Mouse (Mus musculus): ENCODE measurements around the gene Gpr179.
"Not testable (repeated sequence)": the region's sequence is repeated elsewhere in the genome, so short reads cannot be mapped to it uniquely, and the experiment has no call there.

The Gpr179 gene

DNA sequence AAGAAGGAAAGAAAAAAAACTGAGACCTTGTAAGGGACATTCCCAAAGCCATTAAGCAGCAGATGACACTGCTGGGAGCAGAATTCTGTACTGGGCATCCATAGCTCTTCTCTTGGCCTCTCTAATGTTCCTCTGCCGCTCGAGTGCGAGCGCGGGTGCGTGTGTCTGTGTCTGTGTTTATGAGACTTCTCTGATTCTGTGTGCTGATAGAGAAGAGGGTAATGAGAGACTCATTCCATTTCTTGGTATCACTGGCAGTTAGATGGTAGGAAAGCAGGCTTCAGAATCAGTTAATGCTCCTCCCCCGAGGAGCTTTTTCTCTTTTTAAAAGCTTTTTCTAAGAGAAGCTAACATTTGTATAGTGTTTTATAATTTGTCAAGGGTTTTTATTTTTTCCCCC lies 3.4 kb upstream of the Gpr179 start:
- no peak for DNase-seq (ENCODE audit: low spot score in 2 of 2)

DNA sequence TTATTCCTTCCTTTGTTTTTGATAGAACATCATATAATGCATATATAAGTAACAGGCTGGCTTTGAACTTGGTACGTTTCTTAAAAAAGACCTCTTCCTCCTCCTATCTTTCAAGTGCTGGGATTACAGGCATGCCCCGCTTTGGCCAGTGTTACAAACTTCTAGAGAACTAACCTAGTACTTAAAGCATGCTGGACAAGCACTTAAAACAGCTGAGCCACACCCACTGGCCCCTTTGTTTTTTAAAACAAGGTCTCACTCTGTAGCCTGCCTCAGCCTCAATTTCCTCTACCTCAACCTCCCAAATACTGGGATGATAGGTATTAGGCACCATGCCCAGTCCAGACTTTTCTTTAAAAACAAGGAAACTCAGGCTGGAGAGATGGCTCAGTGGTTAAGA lies 2.8 kb upstream of the Gpr179 start:
- no peak for DNase-seq (ENCODE audit: low spot score in 2 of 2)

DNA sequence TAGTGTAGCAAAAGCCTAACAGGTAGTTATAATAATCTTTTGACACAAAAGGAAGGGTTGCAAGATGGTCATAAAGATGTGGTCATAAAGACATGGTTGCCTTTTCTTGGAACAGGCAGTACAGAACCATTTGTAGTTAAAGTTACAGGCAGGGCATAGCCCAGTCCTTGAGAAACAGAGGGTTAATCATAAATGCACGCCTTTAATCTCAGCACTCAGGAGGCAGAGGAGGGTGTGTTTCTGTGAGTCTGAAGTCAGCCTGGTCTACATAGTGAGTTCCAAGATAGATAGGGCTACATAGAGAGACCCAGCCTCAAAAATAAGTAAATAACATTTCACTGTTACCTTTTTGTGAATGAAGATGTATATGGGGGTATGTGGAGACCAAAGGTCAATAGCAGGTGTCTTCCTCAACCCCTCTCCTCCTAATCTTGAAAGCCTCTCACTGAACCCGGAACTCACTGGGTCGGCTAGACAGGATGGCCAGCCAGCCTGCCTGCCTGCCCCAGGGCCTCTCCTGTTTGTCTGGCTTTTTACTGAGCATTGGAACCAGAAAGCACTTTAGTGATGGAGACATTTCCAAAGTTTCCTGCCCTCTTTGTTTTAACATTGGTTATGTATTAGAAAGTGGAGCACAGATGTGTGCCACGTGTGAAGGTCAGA lies 1.2 kb upstream of the Gpr179 start:
- DNase-seq (ENCODE audit: low spot score in 2 of 2): no peak

DNA sequence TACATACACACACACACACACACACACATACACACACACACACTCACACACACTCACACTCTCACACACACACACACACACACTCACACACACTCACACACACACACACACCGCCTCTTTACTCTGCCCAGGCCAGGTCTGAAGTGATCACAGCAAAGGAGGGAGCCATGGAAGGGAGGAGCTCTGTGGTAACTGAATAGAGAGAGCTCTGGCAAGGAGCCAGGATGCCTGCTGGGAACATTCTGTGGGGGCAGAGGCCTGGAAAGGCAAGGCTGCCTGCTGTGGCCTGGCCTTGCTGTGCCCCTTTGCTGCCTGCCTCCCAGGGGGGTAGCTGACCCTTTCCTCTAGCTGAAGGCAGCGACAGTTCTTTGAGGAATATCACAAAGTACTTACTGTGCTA lies 1.8 kb downstream of the Gpr179 start:
- peak; percentile 85 to 88 for DNase-seq (ENCODE audit: low spot score in 2 of 2)

DNA sequence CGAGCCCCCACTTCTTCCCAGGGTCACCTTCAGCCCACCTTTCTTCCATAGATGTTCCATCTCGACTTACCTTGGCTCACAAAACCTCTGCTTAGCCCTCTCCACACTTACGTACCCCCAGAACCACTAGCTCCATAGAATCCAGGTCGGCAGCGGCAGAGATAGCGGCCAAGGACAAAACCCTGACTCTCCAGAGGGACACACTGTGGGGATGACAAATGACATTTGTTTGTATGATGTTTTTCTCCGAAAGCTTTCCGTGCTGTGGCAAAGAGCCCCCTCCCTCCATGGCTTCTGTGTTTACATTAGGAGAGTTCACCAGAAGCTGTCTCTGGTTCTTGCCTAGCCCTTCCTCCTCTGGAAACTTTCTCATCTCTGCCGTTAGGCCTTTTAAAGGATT lies 4.6 kb downstream of the Gpr179 start:
- no peak for DNase-seq (ENCODE audit: low spot score in 2 of 2)

DNA sequence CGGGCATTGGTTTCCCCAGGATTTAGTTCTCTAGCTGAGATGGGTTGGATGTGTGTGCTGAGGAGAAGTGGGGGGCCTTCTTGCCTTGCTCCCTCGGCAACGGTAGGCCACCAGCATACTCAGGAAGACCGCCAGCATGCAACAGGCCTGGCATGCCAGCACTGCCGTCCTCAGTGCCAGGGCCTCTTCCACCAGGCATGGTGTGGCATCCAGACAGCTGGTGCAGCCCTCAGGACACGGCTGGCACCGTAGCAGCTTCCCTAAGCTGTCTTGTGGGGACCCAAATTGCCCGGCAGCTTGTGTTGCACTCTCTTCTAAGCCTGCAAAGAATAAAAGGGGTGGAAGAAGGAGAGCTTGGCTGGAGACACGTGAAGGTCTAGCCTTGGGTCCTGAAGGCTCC lies 5.5 kb downstream of the Gpr179 start:
- DNase-seq (ENCODE audit: low spot score in 2 of 2): peak; percentile 62 to 67

DNA sequence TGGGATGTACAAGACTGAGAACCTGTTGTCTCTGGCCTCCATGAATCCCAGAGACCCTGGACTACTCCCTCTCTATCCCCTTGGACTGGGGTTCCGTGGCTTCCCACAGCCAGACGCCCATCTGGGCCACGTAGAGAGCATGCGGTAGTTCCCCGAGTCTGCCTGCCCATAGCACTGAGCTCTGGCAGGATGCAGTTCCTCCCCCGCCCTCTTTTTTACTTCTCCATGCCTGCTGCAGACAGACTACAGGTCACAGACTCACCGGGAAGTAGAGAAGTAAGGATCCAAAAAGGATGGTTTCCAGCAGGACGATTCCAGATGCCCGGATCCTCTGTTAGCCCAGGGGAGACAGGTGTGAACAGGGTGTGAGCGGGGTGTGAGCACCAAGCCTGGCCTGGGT lies 6.4 kb downstream of the Gpr179 start:
- DNase-seq (ENCODE audit: low spot score in 2 of 2): no peak

DNA sequence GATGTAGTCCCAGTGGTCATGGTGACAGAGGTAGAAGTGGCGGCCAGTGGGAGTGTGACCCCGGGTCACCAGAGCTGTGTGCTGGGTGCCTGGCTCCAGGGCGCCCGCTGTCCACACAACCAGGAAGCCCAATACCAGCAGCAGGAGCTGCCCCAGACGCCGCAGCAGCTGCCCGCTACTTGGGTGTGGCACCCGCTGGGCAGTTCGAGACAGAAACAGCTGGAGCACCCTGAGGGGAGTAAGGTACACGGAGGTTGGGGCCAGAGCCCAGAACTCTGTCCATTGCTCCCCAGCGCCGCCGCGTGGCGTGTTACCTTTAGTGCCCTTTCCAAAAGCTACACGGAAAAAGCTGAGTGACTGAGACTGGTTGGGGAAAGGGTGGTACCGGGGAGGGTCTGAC lies 8.3 kb downstream of the Gpr179 start:
- DNase-seq (ENCODE audit: low spot score in 2 of 2): no peak

DNA sequence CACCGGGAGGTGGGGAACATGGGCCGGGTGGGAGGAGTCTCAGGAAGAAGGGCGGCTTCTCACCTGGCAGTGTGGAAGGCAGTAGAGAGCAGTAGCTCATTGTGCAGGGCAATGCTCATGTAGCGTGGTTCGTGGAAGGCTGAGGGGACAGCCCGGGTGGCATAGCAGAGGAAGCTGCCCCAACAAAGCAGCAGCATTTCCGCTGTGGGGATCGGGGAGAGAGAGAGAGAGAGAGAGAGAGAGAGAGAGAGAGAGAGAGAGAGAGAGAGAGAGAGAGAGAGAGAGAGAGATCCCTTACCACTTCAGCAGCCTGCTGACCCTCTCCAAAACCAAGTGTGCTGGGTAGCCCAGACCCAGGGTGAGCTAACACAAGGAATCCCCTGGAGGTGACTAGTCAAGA lies 8.7 kb downstream of the Gpr179 start:
- DNase-seq (ENCODE audit: low spot score in 2 of 2): no peak

DNA sequence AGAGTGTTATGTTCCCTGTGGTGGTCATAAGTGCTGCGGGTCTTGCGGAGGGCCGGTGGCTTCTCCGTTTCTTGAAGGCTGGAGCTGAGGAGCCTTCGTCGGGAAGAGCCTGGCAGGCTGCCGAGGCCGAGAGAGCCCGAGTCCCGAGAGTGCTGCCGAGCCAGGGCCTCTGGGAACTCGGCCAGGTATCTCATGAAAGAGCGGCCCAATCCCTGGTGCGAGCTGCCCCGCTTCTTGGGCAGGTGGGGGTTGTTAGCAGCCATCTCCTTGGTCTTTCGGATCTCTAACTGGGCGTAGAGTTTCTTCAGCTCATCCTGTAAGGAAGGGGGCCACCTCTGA lies 12.9 kb downstream of the Gpr179 start:
- peak; percentile 84 to 87 for DNase-seq (ENCODE audit: low spot score in 2 of 2)

DNA sequence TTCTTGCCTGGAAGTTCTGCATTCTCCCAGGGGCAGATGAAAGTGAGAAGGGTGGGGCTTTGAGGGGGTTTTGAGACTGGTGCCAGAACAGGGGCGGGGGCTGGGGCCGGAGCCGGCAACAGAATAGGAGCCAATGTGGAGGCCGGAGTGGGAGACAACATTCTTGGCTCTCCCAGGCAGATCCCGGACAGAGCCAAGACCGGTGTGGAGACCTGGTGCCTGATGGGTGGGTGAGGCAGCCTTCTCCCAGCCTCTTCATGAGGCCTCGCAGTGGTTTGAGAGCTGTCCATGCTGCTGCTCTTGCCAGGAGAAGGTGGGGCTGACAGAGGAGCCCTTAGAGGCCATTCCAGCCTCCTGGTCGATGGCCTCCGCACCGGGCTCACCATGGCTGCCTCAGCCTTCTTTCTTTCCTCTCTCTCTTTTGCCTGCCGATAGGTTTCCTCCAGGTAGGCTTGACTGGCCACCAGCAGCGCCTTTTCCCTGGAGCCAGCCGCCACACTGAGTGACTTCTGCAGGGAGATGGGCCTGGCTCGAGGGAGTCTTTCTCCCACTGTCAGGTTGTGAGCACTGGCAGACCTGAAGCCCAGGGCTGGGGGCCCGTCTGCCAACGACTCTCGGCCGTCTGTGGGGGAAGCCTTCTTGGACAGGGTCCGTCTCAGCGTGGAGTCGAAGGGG lies 13.4 kb downstream of the Gpr179 start:
- no peak for DNase-seq (ENCODE audit: low spot score in 2 of 2)

DNA sequence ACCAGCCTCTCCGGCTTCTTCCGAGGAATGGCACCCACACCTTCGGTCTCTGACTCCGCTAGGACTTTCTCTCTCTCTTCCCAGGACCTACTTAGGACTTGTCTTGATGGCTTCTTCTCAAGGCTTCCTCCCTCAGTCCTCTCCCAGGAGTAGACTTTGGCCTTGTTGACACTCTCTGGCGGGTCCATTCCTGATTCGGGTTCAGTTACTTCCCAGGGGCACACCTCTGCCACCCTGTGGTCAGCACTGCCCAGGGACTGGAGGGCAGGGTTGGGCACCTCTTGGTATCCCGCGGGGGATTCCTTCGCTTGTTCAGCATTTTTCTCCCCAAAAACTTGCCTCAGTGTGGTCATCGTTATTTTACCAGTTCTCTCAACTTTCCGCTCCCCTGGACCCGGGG lies 14.5 kb downstream of the Gpr179 start:
- DNase-seq (ENCODE audit: low spot score in 2 of 2): no peak

DNA sequence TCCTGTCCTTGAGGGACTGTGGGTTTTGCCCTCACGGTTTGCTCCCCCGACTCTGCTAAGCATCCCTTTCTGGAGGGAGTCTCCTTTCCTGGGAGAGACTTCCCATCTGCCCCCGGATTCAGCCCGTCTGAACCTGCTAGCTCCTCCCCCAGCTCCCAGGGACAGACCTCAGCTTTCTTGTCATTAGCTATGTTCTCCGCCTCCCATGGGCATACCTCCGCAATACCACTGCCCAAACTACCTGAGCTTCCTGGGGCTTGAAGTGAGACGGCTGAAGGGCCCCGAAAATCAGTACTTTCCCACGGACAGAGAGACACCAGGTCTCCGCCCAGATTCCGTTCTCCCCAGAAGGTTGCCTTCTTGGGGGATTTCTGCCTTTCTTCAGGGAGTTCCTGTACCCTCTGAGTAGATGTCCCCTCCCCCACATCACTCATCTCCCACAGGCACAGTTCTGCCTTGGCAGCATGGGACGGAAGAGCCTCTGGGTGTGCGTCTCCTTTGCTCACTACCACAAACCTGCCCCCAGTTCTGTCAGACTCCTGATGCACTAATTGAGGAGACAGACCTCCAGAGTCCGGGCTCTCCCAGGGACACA lies 15.0 kb downstream of the Gpr179 start:
- DNase-seq (ENCODE audit: low spot score in 2 of 2): no peak

DNA sequence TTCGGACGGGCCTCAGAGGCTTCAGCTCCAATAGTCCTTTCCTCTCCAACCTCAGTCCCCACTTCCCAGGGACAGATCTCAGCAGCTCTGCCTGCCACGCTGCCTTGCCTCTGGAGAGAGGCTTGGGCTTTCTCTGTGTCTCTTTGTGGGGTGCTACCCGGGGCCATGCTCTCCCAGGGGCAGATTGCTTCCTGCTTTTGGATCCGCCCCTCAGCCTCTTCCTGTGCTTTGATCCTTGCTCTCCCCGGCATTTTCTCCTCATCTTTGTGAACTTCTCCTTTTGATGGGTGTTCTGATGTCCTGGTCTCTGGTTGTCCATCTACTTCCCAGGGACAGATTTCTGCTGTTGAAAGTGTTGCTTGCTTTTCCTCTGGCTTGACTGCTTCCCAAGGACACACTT lies 15.6 kb downstream of the Gpr179 start:
- no peak for DNase-seq (ENCODE audit: low spot score in 2 of 2)

DNA sequence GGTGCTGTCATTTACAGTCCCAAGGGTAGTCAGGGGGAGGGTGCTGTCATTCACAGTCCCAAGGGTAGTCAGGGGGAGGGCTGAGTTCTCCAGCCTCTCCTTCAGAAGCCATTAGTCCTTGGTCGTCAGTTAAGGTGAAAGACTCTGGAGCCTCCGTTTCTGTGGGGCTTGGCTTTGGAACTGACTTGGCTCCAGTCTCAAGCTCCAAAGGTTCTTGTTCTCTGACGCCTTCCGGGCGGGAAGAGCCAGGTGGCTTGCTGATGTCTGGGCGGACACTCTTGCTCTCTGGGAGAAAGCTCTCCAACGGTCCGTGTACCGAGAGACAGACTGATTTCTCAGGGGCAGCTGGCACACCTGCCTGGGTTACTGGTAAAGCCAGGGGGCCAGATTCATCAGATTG lies 17.5 kb downstream of the Gpr179 start:
- no peak for DNase-seq (ENCODE audit: low spot score in 2 of 2)

DNA sequence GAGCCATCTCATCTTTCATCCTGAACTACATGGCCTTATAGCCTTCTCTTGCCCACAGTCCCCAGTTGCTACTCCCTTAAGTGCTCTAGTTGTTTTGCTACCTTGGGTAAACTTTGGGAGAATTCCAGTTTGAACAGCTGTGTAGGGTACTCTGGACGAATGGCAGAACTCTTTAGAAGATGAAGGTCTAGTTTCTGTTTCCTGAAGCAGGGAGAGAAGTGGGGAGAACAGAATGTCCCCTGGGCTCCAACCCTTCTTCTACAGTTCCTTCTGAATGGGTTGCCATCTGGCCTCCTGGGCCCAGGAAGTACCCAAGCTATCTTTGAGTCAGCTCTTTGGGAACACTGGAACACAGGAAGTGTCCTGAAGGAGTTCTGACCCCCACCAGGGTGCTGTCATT lies 18.0 kb downstream of the Gpr179 start:
- DNase-seq (ENCODE audit: low spot score in 2 of 2): no peak

DNA sequence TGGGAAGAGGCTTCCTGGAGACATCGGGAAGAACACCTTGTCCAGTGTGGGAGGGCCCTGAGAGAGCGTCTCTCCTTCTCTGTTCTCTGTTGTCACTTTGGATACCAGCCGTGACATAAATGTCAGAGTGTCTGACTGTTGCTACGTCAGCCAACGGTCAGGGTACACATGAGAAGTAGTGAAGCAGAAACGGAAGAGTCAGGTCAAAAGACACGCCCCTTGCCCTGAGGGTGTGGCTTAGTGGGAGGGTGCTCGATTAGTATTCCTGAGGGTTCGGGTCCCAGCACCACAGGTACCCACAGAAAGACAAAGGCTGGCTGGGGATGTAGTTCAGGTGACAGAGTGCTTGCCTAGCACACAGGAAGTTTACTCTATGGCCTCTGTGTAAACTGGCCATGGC lies 18.8 kb downstream of the Gpr179 start:
- no peak for DNase-seq (ENCODE audit: low spot score in 2 of 2)

DNA sequence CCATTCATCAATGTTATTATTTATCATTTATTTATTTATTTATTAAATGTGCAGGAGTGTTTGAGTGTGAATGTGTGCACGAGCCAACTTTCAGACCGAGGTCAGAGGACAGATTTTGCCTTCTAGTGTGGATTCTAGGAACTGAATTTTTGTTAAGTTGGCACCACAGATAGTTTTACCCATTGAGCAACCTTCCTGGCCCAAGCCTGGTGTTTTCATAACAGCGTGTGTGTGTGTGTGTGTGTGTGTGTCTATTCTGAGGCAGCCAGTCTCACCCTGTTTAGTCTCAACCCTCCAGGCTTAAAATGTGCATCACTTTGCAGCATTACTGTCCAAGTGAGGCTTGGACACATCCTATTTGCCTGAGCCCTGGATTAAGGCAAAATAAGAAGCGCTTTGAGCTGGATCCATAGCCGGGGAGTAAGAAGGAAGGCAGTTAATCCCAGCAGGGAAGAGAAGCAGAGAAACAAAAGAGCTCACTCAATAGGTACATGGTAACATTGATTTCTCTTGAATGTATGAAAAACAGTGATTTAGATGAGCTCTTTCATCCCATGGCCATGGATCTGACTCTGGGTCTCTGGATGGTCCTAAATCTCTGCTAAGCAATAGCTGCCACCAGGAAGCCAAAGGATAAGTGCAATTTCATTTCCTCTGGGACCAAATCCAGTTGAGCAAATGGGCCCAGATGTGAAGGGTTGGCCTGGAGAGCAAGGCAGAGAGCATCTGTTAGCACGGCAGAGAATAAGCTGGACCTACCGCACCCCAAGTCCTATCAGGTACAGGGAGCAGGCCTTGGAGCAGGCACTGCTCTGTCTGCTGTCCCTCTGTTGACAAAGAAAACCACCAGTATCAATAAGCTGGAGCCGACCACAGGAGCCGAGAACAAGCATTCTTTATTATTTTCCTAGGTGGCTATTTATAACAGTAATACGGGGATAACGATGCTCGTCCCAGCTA lies 20.4 kb downstream of the Gpr179 start:
- DNase-seq (ENCODE audit: low spot score in 2 of 2): no peak

DNA sequence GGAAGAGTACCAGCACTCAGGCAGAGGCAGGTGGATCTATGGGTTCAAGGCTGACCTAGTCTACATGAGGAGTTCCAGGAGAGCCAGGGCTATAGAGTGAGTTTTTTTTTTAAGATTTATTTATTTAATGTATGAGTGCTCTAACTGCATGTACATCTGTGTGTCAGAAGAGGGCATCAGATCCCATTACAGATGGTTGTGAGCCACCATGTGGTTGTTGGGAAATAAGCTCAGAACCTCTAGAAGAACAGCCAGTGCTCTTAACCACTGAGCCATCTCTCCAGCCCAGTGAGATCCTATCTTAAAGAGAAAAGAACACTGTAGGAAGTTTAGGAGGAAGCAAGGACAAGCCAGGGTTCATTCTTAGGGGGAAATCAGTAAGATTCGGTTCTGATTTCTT lies 21.6 kb downstream of the Gpr179 start:
- DNase-seq (ENCODE audit: low spot score in 2 of 2): no peak

DNA sequence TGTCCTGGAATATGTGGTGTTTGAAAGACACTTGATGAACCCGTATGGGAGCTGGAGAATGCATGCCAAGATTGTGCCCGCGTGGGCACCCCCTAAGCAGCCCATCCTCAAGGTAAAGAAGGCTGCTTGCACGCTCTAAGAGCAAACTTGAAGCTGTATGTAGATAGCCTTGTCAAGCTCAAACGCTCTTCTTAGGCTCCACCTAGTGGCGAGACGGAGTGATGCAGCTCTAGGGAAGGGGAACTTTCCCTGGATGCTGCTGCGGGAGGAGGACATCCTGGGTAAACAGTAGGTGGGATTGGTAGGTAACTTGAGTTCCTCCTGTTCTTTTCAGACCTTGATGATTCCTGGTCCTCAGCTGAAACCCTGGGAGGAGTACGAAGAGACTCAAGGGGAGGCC lies 23.7 kb downstream of the Gpr179 start:
- DNase-seq (ENCODE audit: low spot score in 2 of 2): peak; percentile 58 to 79

DNA sequence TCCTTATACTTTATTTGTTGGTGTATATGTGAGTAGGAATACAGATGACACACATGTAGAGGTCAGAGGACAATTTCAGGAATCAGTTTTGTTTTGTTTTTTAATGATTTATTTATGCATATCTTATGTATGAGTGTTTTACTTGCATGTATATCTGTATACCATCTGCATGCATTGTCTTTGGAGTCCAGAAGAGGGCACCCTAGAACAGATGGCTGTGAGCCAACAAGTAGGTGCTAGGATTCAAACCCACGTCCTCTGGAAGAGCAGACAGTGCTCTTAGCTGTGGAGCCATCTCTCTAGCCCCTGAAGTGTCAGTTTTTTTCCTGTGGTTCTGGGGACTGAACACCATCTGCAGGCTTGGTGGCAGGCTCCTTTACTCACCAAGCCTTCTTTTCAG lies 26.7 kb downstream of the Gpr179 start:
- no peak for DNase-seq (ENCODE audit: low spot score in 2 of 2)

DNA sequence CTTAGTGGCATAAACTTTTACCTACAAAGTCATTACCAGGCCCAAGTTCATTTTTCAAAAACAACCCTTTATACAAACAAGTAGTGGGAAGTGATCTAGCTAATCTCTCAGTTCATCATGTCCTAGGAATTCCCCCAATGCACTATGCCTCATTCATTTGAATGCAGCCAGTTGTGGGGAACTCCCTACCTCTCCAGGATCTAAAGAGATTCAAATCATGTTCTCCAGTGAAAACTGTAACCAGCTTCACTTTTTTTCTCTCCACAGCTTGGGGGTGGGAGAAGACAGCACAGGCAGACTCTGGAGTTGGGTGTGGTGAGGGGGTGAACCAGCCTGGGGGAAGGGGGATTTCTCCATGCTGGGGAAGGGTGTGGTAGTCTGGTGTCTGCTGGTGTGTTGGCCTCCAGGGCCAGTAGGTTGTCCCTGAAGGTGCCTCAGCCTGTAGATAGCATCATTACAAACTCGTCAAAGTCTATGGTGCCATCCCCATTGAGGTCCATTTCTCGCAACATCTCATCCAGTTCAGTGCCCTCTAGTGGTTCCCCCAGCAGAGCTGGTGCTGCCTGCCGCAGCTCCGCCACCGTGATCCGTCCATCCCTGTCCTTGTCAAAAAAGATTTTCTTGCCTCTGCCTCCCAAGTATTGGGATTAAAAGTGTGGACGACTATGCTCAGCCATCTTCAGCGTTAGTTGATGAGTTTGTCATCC lies 29.8 kb downstream of the Gpr179 start:
- DNase-seq (ENCODE audit: low spot score in 2 of 2): not testable (repeated sequence)

All from right cerebral cortex, postnatal 10 days (tissue).